Mouse (Mus musculus) liver, postnatal 0 days (tissue): ENCODE results near the gene Igsf11. TPM values are rescaled to one million over a fixed set of nuclear protein-coding genes. Genes with fewer than 3 reads are reported as not detected.

Experiments
- ATAC-seq: fragments of 200-750 bp; cut with Nextera tagmentation; 2 replicates; pipeline ENCODE4 v1.8.0; 2017; ENCODE audit warnings: mild to moderate bottlenecking, moderate library complexity
- DNase-seq: peaks from one replicate; pipeline ENCODE4 v3.0.0-alpha.2; 2016
- H3K27ac ChIP-seq: fragments of 300-500 bp; sonication (generic); 2 replicates; pipeline ENCODE4 v1.5.1; 2014; ENCODE audit warnings: antibody characterized with exemption, moderate library complexity, mild to moderate bottlenecking, low read depth
- H3K27me3 ChIP-seq: fragments of 300-500 bp; sonication (generic); 2 replicates; pipeline ENCODE4 v1.6.1; 2014; ENCODE audit warnings: low read length, control low read depth, mixed read lengths; ENCODE audit not compliant: insufficient read depth
- H3K36me3 ChIP-seq: fragments of 300-500 bp; sonication (generic); replicated peaks from 2 replicates; pipeline ENCODE4 v1.6.1; 2014; ENCODE audit warnings: mild to moderate bottlenecking, control low read depth, low read length, moderate library complexity, mixed read lengths; ENCODE audit not compliant: insufficient read depth
- H3K4me1 ChIP-seq: fragments of 300-500 bp; sonication (generic); 2 replicates; pipeline ENCODE4 v1.6.1; 2014; ENCODE audit warnings: antibody characterized with exemption, mild to moderate bottlenecking, control low read depth; ENCODE audit not compliant: insufficient read depth
- H3K4me2 ChIP-seq: fragments of 300-500 bp; sonication (generic); 2 replicates; pipeline ENCODE4 v1.6.1; 2014; ENCODE audit warnings: low read depth, mild to moderate bottlenecking, low read length, moderate library complexity, mixed read lengths
- H3K4me3 ChIP-seq: fragments of 300-500 bp; sonication (generic); 2 replicates; pipeline ENCODE4 v1.5.1; 2014; ENCODE audit warnings: low read depth, low read length
- H3K9ac ChIP-seq: fragments of 300-500 bp; sonication (generic); replicated peaks from 2 replicates; pipeline ENCODE4 v1.6.1; 2014; ENCODE audit warnings: mild to moderate bottlenecking, moderate library complexity
- H3K9me3 ChIP-seq: fragments of 300-500 bp; sonication (generic); 2 replicates; pipeline ENCODE4 v1.6.1; 2016; ENCODE audit warnings: mild to moderate bottlenecking, control low read depth, low read length, mixed read lengths
- CTCF ChIP-seq: sonication (generic); IDR thresholded peaks from 2 replicates; pipeline ENCODE4 v1.5.1; 2016; ENCODE audit warnings: antibody characterized with exemption, low read depth
- EP300 ChIP-seq: IDR thresholded peaks from 2 replicates; pipeline ENCODE4 v1.6.1; 2016; ENCODE audit warnings: antibody characterized with exemption, low read depth, mild to moderate bottlenecking
- WGBS: fragments of 180-500 bp; shearing (Covaris S2); extraction: QIAGEN DNeasy Blood & Tissue Kit; methylation state at CpG from one replicate; pipeline ENCODE4 v1.1.7; 2014; ENCODE audit not compliant: insufficient replicate concordance; 5-methylcytosine and 5-hydroxymethylcytosine counted together
- polyA plus RNA-seq: library from polyadenylated mRNA; unstranded; fragments of >200 nt; fragmentation: Nextera tagmentation; extraction: Ambion mirVana; gene quantifications from 2 replicates; pipeline ENCODE4 v1.2.1, GENCODE M21; 2015

Gene Igsf11
- polyA plus RNA-seq, 1 experiment from 2014 or later: 2.1 TPM

DNA sequence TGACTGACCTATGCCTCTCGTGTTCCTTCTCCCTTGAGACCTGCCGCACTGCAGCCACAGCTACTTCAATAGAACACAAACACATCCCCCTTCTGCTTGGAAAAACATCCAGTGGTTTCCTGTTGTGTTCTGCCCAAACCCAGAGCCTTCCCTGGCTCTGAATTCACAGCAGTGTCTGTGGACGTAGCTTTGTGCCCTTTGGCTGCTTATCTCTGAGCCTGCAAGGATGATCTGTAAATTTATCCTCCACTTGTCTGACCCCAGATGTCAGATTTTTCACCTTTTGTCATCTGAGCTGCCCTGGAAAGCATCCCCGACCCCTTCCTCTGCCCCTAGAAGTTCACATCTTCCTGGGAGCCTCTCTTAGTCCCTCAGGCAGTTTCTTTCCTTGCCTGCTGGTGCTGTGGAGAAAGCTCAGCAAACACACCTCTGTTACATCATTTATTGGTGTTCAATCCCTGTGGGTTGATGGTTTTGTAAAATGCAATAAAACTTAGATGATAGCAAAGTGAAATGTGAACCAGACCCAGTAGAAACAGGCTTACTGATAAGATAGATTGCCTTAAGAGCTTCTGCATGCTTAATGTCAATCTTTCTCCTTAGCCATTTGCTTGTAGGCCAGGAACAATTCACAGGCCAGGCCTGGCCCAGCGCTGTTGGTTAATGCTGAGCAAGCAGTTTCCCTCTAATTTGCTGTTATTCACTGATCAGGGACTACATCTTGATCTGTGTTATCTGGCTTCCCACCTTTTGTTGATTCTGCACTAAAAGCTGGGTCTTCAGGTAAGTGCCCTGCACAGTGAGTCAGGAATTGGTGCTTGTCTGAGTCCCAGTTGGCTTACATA, 51.5 kb downstream of the Igsf11 start:
- 38% methylated on average over 5 of the region's 5 CpGs for WGBS
- ATAC-seq (no peak), DNase-seq (no peak)
- TF ChIP-seq EP300 (no peak), CTCF (no peak)
- no peak overlapping the region for H3K9ac ChIP-seq
- H3K27me3 ChIP-seq: no peaks in the 10 kb centered on the region
- H3K4me3 ChIP-seq: no peak overlapping the region
- H3K9me3 ChIP-seq: no peaks in the 10 kb centered on the region
- no peaks in the 10 kb centered on the region for H3K36me3 ChIP-seq
- H3K27ac ChIP-seq: no peak overlapping the region
- no peak overlapping the region for H3K4me2 ChIP-seq
- H3K4me1 ChIP-seq: no peaks in the 10 kb centered on the region

DNA sequence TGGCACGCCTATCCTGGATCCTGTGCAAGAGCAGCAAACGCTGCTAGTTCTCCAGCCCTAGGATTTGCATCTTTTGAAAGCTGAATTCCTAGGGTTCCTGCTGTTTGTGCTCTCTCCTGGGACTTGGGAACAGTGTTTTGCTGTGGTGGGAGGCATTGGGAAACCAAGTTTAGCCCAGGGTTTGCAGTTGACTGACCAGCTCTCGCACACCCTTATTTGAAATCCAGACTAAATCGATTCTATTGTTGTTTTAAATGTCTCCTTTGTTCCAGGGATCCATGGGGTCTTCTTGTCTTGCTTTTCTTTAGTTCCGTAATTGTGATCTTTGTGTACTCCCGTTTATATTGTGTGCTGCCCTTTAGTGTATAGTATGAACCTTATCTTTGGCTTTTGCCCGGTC, 52.6 kb downstream of the Igsf11 start:
- WGBS: 73% methylated on average over 7 of the region's 7 CpGs

GRCm38 (mm10) chr16:38945581-38945981, 53.1 kb downstream of the Igsf11 start:
- Histone ChIP-seq H3K9me3 (no peaks in the 10 kb centered on the region), H3K4me1 (no peaks in the 10 kb centered on the region), H3K4me2 (no peak overlapping the region), H3K27me3 (no peaks in the 10 kb centered on the region), H3K36me3 (no peaks in the 10 kb centered on the region), H3K9ac (no peak overlapping the region), H3K4me3 (no peak overlapping the region), H3K27ac (no peak overlapping the region)
- TF ChIP-seq EP300 (no peak), CTCF (no peak)
- DNase-seq (no peak), ATAC-seq (no peak)
- 79% methylated on average over 10 of the region's 10 CpGs for WGBS

More for the DNA sequence above, 52.6 kb downstream of the Igsf11 start:
- Histone ChIP-seq H3K9me3 (no peaks in the 10 kb centered on the region), H3K4me1 (no peaks in the 10 kb centered on the region), H3K27ac (no peak overlapping the region), H3K9ac (no peak overlapping the region), H3K4me2 (no peak overlapping the region), H3K4me3 (no peak overlapping the region), H3K36me3 (no peaks in the 10 kb centered on the region), H3K27me3 (no peaks in the 10 kb centered on the region)
- ATAC-seq (no peak), DNase-seq (no peak)
- TF ChIP-seq CTCF: no peak

- H3K27ac ChIP-seq: no peak overlapping the region
- TF ChIP-seq EP300 (no peak), CTCF (no peak)
- no peak for ATAC-seq
- H3K4me2 ChIP-seq: no peak overlapping the region
- WGBS: 55% methylated on average over 7 of the region's 7 CpGs
- H3K4me1 ChIP-seq: no peaks in the 10 kb centered on the region
- H3K9me3 ChIP-seq: no peaks in the 10 kb centered on the region
- H3K4me3 ChIP-seq: no peak overlapping the region
- H3K9ac ChIP-seq: no peak overlapping the region
- H3K27me3 ChIP-seq: no peaks in the 10 kb centered on the region
- no peak for DNase-seq
- H3K36me3 ChIP-seq: no peaks in the 10 kb centered on the region
These were observed 54.0 kb downstream of the Igsf11 start for GRCm38 (mm10) chr16:38946453-38946852.

- Histone ChIP-seq H3K4me1 (no peaks in the 10 kb centered on the region), H3K4me3 (no peak overlapping the region), H3K9ac (no peak overlapping the region), H3K36me3 (no peaks in the 10 kb centered on the region), H3K9me3 (no peaks in the 10 kb centered on the region), H3K4me2 (no peak overlapping the region), H3K27ac (no peak overlapping the region), H3K27me3 (no peaks in the 10 kb centered on the region)
- ATAC-seq: no peak
- TF ChIP-seq CTCF (no peak), EP300 (no peak)
- DNase-seq: no peak
- WGBS: 80% methylated on average over 7 of the region's 7 CpGs
These were observed 54.8 kb downstream of the Igsf11 start for GRCm38 (mm10) chr16:38947141-38947879.

DNA sequence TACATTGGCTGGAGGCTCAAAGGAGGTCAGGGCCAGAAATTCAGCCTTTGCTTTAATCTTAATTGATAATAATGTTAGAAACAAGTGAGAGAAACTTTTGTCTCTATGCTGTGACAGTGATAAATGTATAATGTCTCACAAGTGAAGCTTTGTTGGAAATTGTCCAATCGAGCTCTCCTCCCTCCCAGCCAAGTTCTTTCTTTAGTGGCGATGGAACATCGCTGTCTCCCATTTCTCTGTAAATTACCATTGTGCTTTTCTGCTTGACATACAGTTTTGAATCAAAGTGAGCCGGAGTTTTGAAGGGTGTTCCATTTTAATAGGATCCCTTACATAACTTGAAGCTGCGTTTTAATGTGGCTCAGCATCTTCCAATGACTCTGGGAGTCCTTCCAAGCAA, 56.0 kb downstream of the Igsf11 start:
- DNase-seq: no peak
- H3K9ac ChIP-seq: no peak overlapping the region
- WGBS: 81% methylated on average over 5 of the region's 5 CpGs

More for the DNA sequence above, 56.0 kb downstream of the Igsf11 start:
- no peak overlapping the region for H3K4me3 ChIP-seq
- no peak overlapping the region for H3K27ac ChIP-seq
- H3K4me1 ChIP-seq: no peaks in the 10 kb centered on the region
- no peaks in the 10 kb centered on the region for H3K27me3 ChIP-seq
- ATAC-seq: no peak
- no peaks in the 10 kb centered on the region for H3K9me3 ChIP-seq
- no peaks in the 10 kb centered on the region for H3K36me3 ChIP-seq
- TF ChIP-seq CTCF: no peak
- no peak for TF ChIP-seq EP300
- H3K4me2 ChIP-seq: no peak overlapping the region
